Mouse (Mus musculus) hindbrain, embryonic 13.5 days (tissue): ENCODE results near the gene Tectb. TPM values are rescaled to one million over a fixed set of nuclear protein-coding genes. Genes with fewer than 3 reads are reported as not detected.

ENCODE experiments used
- ATAC-seq: fragments of 200-750 bp; cut with Nextera tagmentation; 2 replicates; pipeline ENCODE4 v1.8.0; 2017; ENCODE audit warnings: moderate TSS enrichment; ENCODE audit not compliant: low FRiP score
- H3K27ac ChIP-seq: fragments of 300-500 bp; sonication (generic); 2 replicates; pipeline ENCODE4 v1.5.1; 2015; ENCODE audit warnings: inconsistent platforms, mild to moderate bottlenecking, moderate library complexity
- H3K27me3 ChIP-seq: fragments of 300-500 bp; sonication (generic); 2 replicates; pipeline ENCODE4 v1.6.1; 2015; ENCODE audit warnings: mild to moderate bottlenecking, inconsistent platforms
- H3K36me3 ChIP-seq: fragments of 300-500 bp; sonication (generic); 2 replicates; pipeline ENCODE4 v1.6.1; 2015; ENCODE audit warnings: mild to moderate bottlenecking, inconsistent platforms
- H3K4me1 ChIP-seq: fragments of 300-500 bp; sonication (generic); replicated peaks from 2 replicates; pipeline ENCODE4 v1.6.1; 2015; ENCODE audit warnings: inconsistent platforms
- H3K4me2 ChIP-seq: fragments of 300-500 bp; sonication (generic); 2 replicates; pipeline ENCODE4 v1.6.1; 2015; ENCODE audit warnings: inconsistent platforms, mild to moderate bottlenecking, moderate library complexity
- H3K4me3 ChIP-seq: fragments of 300-500 bp; sonication (generic); 2 replicates; pipeline ENCODE4 v1.5.1; 2015; ENCODE audit warnings: mild to moderate bottlenecking, inconsistent platforms
- H3K9ac ChIP-seq: fragments of 300-500 bp; sonication (generic); 2 replicates; pipeline ENCODE4 v1.6.1; 2015; ENCODE audit warnings: mild to moderate bottlenecking, inconsistent platforms
- H3K9me3 ChIP-seq: fragments of 300-500 bp; sonication (generic); 2 replicates; pipeline ENCODE4 v1.6.1; 2016; ENCODE audit warnings: inconsistent platforms
- WGBS: fragments of 180-500 bp; shearing (Covaris S2); methylation state at CpG from one replicate; pipeline ENCODE4 v1.1.7; 2015; 5-methylcytosine and 5-hydroxymethylcytosine counted together
- polyA plus RNA-seq: library from polyadenylated mRNA; unstranded; fragments of >200 nt; fragmentation: Nextera tagmentation; extraction: Ambion mirVana; gene quantifications from 2 replicates; pipeline ENCODE4 v1.2.1, GENCODE M21; 2015

Gene Tectb
- polyA plus RNA-seq, 1 experiment from 2014 or later = 0.75 TPM

GRCm38 (mm10) chr19:55217365-55217764 lies 36.8 kb downstream of the Tectb start:
- Histone ChIP-seq H3K4me1 (peaks cover 11% of the 10 kb centered on the region), H3K4me3 (no peak overlapping the region), H3K36me3 (no peaks in the 10 kb centered on the region), H3K27ac (no peak overlapping the region), H3K4me2 (no peak overlapping the region), H3K27me3 (0 out of 2 replicates have a peak, but pooled peaks cover 7% of the 10 kb centered on the region), H3K9ac (no peak overlapping the region), H3K9me3 (no peaks in the 10 kb centered on the region)
- 86% methylated on average over 9 of the region's 9 CpGs for WGBS
- ATAC-seq = no peak

- peak overlapping the region; percentile 63 for H3K9ac ChIP-seq
- H3K4me2 ChIP-seq = peak overlapping the region; percentile 63
- no peaks in the 10 kb centered on the region for H3K36me3 ChIP-seq
- ATAC-seq = peak; percentile 83
- WGBS = 4% methylated on average over 20 of the region's 20 CpGs
- peak overlapping the region; percentile 39 for H3K4me3 ChIP-seq
- no peak overlapping the region for H3K27ac ChIP-seq
- peaks cover 11% of the 10 kb centered on the region for H3K4me1 ChIP-seq
- H3K27me3 ChIP-seq = 0 out of 2 replicates have a peak, but pooled peaks cover 7% of the 10 kb centered on the region
- H3K9me3 ChIP-seq = no peaks in the 10 kb centered on the region
These were observed 37.7 kb downstream of the Tectb start for GRCm38 (mm10) chr19:55218192-55218739.

GRCm38 (mm10) chr19:55218741-55219221 lies 38.2 kb downstream of the Tectb start:
- no peak overlapping the region for H3K27ac ChIP-seq
- WGBS = 26% methylated on average over 12 of the region's 12 CpGs
- H3K36me3 ChIP-seq = no peaks in the 10 kb centered on the region
- H3K4me2 ChIP-seq = peak overlapping the region; percentile 63
- peak overlapping the region; percentile 39 for H3K4me3 ChIP-seq
- 0 out of 2 replicates have a peak, but pooled peaks cover 7% of the 10 kb centered on the region for H3K27me3 ChIP-seq
- peak overlapping the region; percentile 63 for H3K9ac ChIP-seq
- H3K4me1 ChIP-seq = peaks cover 11% of the 10 kb centered on the region
- no peaks in the 10 kb centered on the region for H3K9me3 ChIP-seq
- peak; percentile 12; the same call in 1 of the 2 replicates for ATAC-seq

GRCm38 (mm10) chr19:55219359-55219758 lies 38.8 kb downstream of the Tectb start:
- no peak overlapping the region for H3K9ac ChIP-seq
- no peak overlapping the region for H3K27ac ChIP-seq
- ATAC-seq = no peak
- H3K4me3 ChIP-seq = no peak overlapping the region
- 77% methylated on average over 8 of the region's 8 CpGs for WGBS
- no peaks in the 10 kb centered on the region for H3K36me3 ChIP-seq
- no peaks in the 10 kb centered on the region for H3K9me3 ChIP-seq
- H3K4me1 ChIP-seq = peaks cover 11% of the 10 kb centered on the region
- H3K27me3 ChIP-seq = 0 out of 2 replicates have a peak, but pooled peaks cover 7% of the 10 kb centered on the region
- peak overlapping the region; percentile 63; the same call in 1 of the 2 replicates for H3K4me2 ChIP-seq

- Histone ChIP-seq H3K4me2 (no peak overlapping the region), H3K4me1 (peaks cover 11% of the 10 kb centered on the region), H3K9me3 (no peaks in the 10 kb centered on the region), H3K4me3 (no peak overlapping the region), H3K27me3 (0 out of 2 replicates have a peak, but pooled peaks cover 7% of the 10 kb centered on the region), H3K27ac (no peak overlapping the region), H3K9ac (no peak overlapping the region), H3K36me3 (no peaks in the 10 kb centered on the region)
- ATAC-seq = no peak
- 85% methylated on average over 6 of the region's 6 CpGs for WGBS
These were observed 40.7 kb downstream of the Tectb start for GRCm38 (mm10) chr19:55221208-55221607.

GRCm38 (mm10) chr19:55222268-55222667 lies 41.7 kb downstream of the Tectb start:
- WGBS = 92% methylated on average over 9 of the region's 9 CpGs
- Histone ChIP-seq H3K27ac (no peak overlapping the region), H3K9ac (no peak overlapping the region), H3K27me3 (0 out of 2 replicates have a peak, but pooled peaks cover 7% of the 10 kb centered on the region), H3K4me2 (no peak overlapping the region), H3K4me3 (no peak overlapping the region), H3K36me3 (no peaks in the 10 kb centered on the region), H3K4me1 (peaks cover 11% of the 10 kb centered on the region), H3K9me3 (no peaks in the 10 kb centered on the region)
- ATAC-seq = no peak

- Histone ChIP-seq H3K27ac (no peak overlapping the region), H3K4me2 (no peak overlapping the region), H3K4me3 (no peak overlapping the region), H3K27me3 (no peaks in the 10 kb centered on the region), H3K36me3 (no peaks in the 10 kb centered on the region), H3K9me3 (no peaks in the 10 kb centered on the region), H3K4me1 (peaks cover 9% of the 10 kb centered on the region), H3K9ac (no peak overlapping the region)
- WGBS = 63% methylated on average over 5 of the region's 5 CpGs
- no peak for ATAC-seq
These were observed 46.1 kb downstream of the Tectb start for GRCm38 (mm10) chr19:55226621-55227020.

GRCm38 (mm10) chr19:55227135-55227534 lies 46.6 kb downstream of the Tectb start:
- WGBS = 89% methylated on average over 7 of the region's 7 CpGs

GRCm38 (mm10) chr19:55231081-55231480 lies 50.5 kb downstream of the Tectb start:
- Histone ChIP-seq H3K27ac (no peak overlapping the region), H3K4me1 (peaks cover 9% of the 10 kb centered on the region), H3K4me3 (no peak overlapping the region), H3K36me3 (no peaks in the 10 kb centered on the region), H3K9ac (no peak overlapping the region), H3K4me2 (no peak overlapping the region), H3K27me3 (no peaks in the 10 kb centered on the region), H3K9me3 (no peaks in the 10 kb centered on the region)
- ATAC-seq = no peak
- 81% methylated on average over 10 of the region's 10 CpGs for WGBS

More at GRCm38 (mm10) chr19:55227135-55227534, 46.6 kb downstream of the Tectb start:
- no peaks in the 10 kb centered on the region for H3K9me3 ChIP-seq
- no peaks in the 10 kb centered on the region for H3K27me3 ChIP-seq
- peaks cover 9% of the 10 kb centered on the region for H3K4me1 ChIP-seq
- ATAC-seq = no peak
- H3K36me3 ChIP-seq = no peaks in the 10 kb centered on the region
- H3K9ac ChIP-seq = no peak overlapping the region
- no peak overlapping the region for H3K4me3 ChIP-seq
- H3K27ac ChIP-seq = no peak overlapping the region
- no peak overlapping the region for H3K4me2 ChIP-seq

- Histone ChIP-seq H3K9me3 (no peaks in the 10 kb centered on the region), H3K27me3 (no peaks in the 10 kb centered on the region), H3K4me1 (peaks cover 9% of the 10 kb centered on the region), H3K9ac (no peak overlapping the region), H3K27ac (no peak overlapping the region), H3K36me3 (no peaks in the 10 kb centered on the region), H3K4me3 (no peak overlapping the region), H3K4me2 (no peak overlapping the region)
- no peak for ATAC-seq
- WGBS = 55% methylated on average over 8 of the region's 8 CpGs
These were observed 51.6 kb downstream of the Tectb start for GRCm38 (mm10) chr19:55232136-55232535.

GRCm38 (mm10) chr19:55236026-55236425 lies 55.5 kb downstream of the Tectb start:
- Histone ChIP-seq H3K36me3 (no peaks in the 10 kb centered on the region), H3K4me1 (peaks cover 2% of the 10 kb centered on the region; the same call in 1 of the 2 replicates), H3K4me2 (no peak overlapping the region), H3K4me3 (no peak overlapping the region), H3K9me3 (no peaks in the 10 kb centered on the region), H3K9ac (no peak overlapping the region), H3K27me3 (no peaks in the 10 kb centered on the region), H3K27ac (no peak overlapping the region)
- no peak for ATAC-seq
- WGBS = 55% methylated on average over 2 of the region's 2 CpGs

- H3K27me3 ChIP-seq = no peaks in the 10 kb centered on the region
These were observed 56.0 kb downstream of the Tectb start for GRCm38 (mm10) chr19:55236564-55236963.

More at GRCm38 (mm10) chr19:55236564-55236963, 56.0 kb downstream of the Tectb start:
- H3K4me1 ChIP-seq = no peaks in the 10 kb centered on the region
- no peak overlapping the region for H3K4me3 ChIP-seq
- H3K9ac ChIP-seq = no peak overlapping the region
- no peak overlapping the region for H3K27ac ChIP-seq
- no peak for ATAC-seq
- no peak overlapping the region for H3K4me2 ChIP-seq
- no peaks in the 10 kb centered on the region for H3K36me3 ChIP-seq
- WGBS = 88% methylated on average over 5 of the region's 5 CpGs
- H3K9me3 ChIP-seq = no peaks in the 10 kb centered on the region
